In genomic region chr7:115844431-115844830, GRCm38 (mm10) we compare ENCODE assay signal across 10 mouse cellular contexts.
A peak's percentile ranks its signal among the peaks of the same experiment; 100 is the strongest.
DNase-seq lines count a peak whose midpoint lies in the region; ATAC-seq and TF ChIP-seq lines count a peak whose summit lies in the region.
"Had no signal": no experiment of that assay in that cellular context is flagged by ENCODE, and none has a peak within 500 bp of the region (broad histone marks: within the 10 kb centered on the region; RNA-seq: fewer than 3 reads in every experiment).

No protein-coding gene starts in this region.

- no peak for TF ChIP-seq RAD21 in MEL (IDR thresholded peaks at IDR 0.05; ENCODE audit: low read depth, low read length)

- no peak overlapping the region for H3K9ac ChIP-seq in MEL (ENCODE audit: control insufficient read depth, low read depth, low read length, poor library complexity, severe bottlenecking)
- H3K9ac ChIP-seq in forebrain, embryonic 16.5 days (replicated peaks; ENCODE audit: low read depth, low read length), result no peak overlapping the region

- peak overlapping the region; percentile 25; the same call in 1 of the 2 replicates for H3K27ac ChIP-seq in MEL (ENCODE audit: control insufficient read depth, low read depth, low read length)
- H3K27ac ChIP-seq in forebrain, embryonic 16.5 days (ENCODE audit: low read length), result no peak overlapping the region

- H3K4me1 ChIP-seq in MEL (ENCODE audit: control insufficient read depth in 1 of 2, insufficient read depth in 2 of 2, low read length in 2 of 2), result peaks cover 11 to 24% of the 10 kb centered on the region in 2 experiments
- no peaks in the 10 kb centered on the region for H3K4me1 ChIP-seq in forebrain, embryonic 16.5 days (replicated peaks; ENCODE audit: control insufficient read depth, insufficient read depth, low read length)

- no peak for TF ChIP-seq EP300 in MEL (IDR thresholded peaks at IDR 0.05; ENCODE audit: low read depth in 1 of 2, low read length in 2 of 2)

- ATAC-seq in forebrain, embryonic 16.5 days, result no peak

- no peak for TF ChIP-seq POLR2A in MEL (IDR thresholded peaks at IDR 0.05; ENCODE audit: control insufficient read depth in 1 of 2, insufficient read depth in 1 of 2, low read depth in 1 of 2, low read length in 2 of 2, poor library complexity in 1 of 2)

- no peak overlapping the region for H3K4me2 ChIP-seq in forebrain, embryonic 16.5 days (ENCODE audit: low read length)

- intact Hi-C loops in gastrocnemius, postnatal 14 days (cut with DNase I; ENCODE audit: low total_unique reads), result no loop called here

- H3K36me3 ChIP-seq in MEL (ENCODE audit: control insufficient read depth in 1 of 2, insufficient read depth in 2 of 2, low read length in 2 of 2), result peaks cover 0 to 33% of the 10 kb centered on the region in 2 experiments; a peak in 2 of 4 replicates
- no peaks in the 10 kb centered on the region for H3K36me3 ChIP-seq in forebrain, embryonic 16.5 days (ENCODE audit: control insufficient read depth, insufficient read depth)

- WGBS in forebrain, embryonic 16.5 days, result 94% methylated on average over 6 of the region's 6 CpGs

- DNase-seq in 3134 (ENCODE audit: extremely low read depth, insufficient read length, low spot score), result peak; percentile 11
- DNase-seq in MEL (ENCODE audit: low read depth, low spot score), result peak; percentile 31
- DNase-seq in gastrocnemius, postnatal 14 days, result peak; percentile 28
- peak; percentile 84 for DNase-seq in liver
- no peak for DNase-seq in urinary bladder, adult 2 months (ENCODE audit: low spot score)
- no peak for DNase-seq in layer of hippocampus, adult 9-10 months (ENCODE audit: low spot score)
- no peak for DNase-seq in cerebellum, postnatal 10 days
- DNase-seq: lung, postnatal 4 days; thymus, postnatal 14 days had no signal

- TF ChIP-seq CTCF in MEL (IDR thresholded peaks at IDR 0.05 in 2 of 3, conservative IDR thresholded peaks at IDR 0.05 in 1 of 3; ENCODE audit: control insufficient read depth in 1 of 3, insufficient read depth in 1 of 3, low read depth in 2 of 3, low read length in 3 of 3, poor library complexity in 1 of 3, severe bottlenecking in 1 of 3), result no peak

- H3K9me3 ChIP-seq in MEL (replicated peaks; ENCODE audit: insufficient read depth, low read length), result no peaks in the 10 kb centered on the region
- H3K9me3 ChIP-seq in forebrain, embryonic 16.5 days (ENCODE audit: control insufficient read depth, low read length), result no peaks in the 10 kb centered on the region

- no peaks in the 10 kb centered on the region for H3K79me2 ChIP-seq in MEL (ENCODE audit: control insufficient read depth, insufficient read depth, low read length, poor library complexity)

- peak overlapping the region in 1 of 2 experiments; percentile 28; a peak in 1 of 4 replicates for H3K4me3 ChIP-seq in MEL (ENCODE audit: control insufficient read depth in 1 of 2, insufficient read depth in 1 of 2, low read depth in 2 of 2, low read length in 2 of 2)
- H3K4me3 ChIP-seq in forebrain, embryonic 16.5 days (replicated peaks; ENCODE audit: low read length), result no peak overlapping the region

- H3K27me3 ChIP-seq in MEL (ENCODE audit: control insufficient read depth in 1 of 2, insufficient read depth in 2 of 2, low read length in 2 of 2), result no peaks in the 10 kb centered on the region
- H3K27me3 ChIP-seq in forebrain, embryonic 16.5 days (replicated peaks; ENCODE audit: control insufficient read depth, insufficient read depth, low read length), result no peaks in the 10 kb centered on the region

TF ChIP-seq in MEL, 35 proteins besides CTCF, POLR2A, EP300 and RAD21:
- TF ChIP-seq ZNF384 (IDR thresholded peaks at IDR 0.05; ENCODE audit: low read depth, low read length), result no peak
- no peak for TF ChIP-seq KAT2A (conservative IDR thresholded peaks at IDR 0.05; ENCODE audit: low read depth, low read length)
- TF ChIP-seq UBTF (IDR thresholded peaks at IDR 0.05; ENCODE audit: borderline replicate concordance, insufficient read depth, low read depth, low read length), result no peak
- no peak for TF ChIP-seq ETS1 (IDR thresholded peaks at IDR 0.05; ENCODE audit: low read depth, low read length)
- no peak for TF ChIP-seq POLR2AphosphoS5 (IDR thresholded peaks at IDR 0.05; ENCODE audit: borderline replicate concordance, low read depth, low read length)
- no peak for TF ChIP-seq E2F4 (IDR thresholded peaks at IDR 0.05; ENCODE audit: borderline replicate concordance, low read depth, low read length)
- no peak for TF ChIP-seq SIN3A (IDR thresholded peaks at IDR 0.05; ENCODE audit: low read length)
- TF ChIP-seq USF1 (IDR thresholded peaks at IDR 0.05; ENCODE audit: low read depth, low read length), result no peak

Comparison
In these comparisons a context has a peak if more than half of its experiments do, and no peak if none do; other contexts are left out.
1. DNase-seq: peak in 3134 (single experiment), MEL (single experiment), gastrocnemius, postnatal 14 days (single experiment) and liver (single experiment); none in urinary bladder, adult 2 months (single experiment), layer of hippocampus, adult 9-10 months (single experiment) and cerebellum, postnatal 10 days (0 of 2).